Mouse (Mus musculus) myocyte (in vitro differentiated cells): ENCODE measurements around the gene Fchsd2.

Experiments used
- CEBPB ChIP-seq: IDR thresholded peaks from 2 replicates; pipeline ENCODE4 v1.6.1; 2011; ENCODE audit warnings: mild to moderate bottlenecking, moderate library complexity; ENCODE audit not compliant: poor library complexity, insufficient read depth, severe bottlenecking
- E2F4 ChIP-seq: IDR thresholded peaks from one replicate; pipeline ENCODE4 v1.6.1; 2011; ENCODE audit warnings: mild to moderate bottlenecking, control low read depth, moderate library complexity; ENCODE audit not compliant: insufficient read depth
- MAX ChIP-seq: IDR thresholded peaks from one replicate; pipeline ENCODE4 v1.6.1; 2011; ENCODE audit warnings: low read depth, mild to moderate bottlenecking, control low read depth
- MYOD1 ChIP-seq, 3 experiments: IDR thresholded peaks; one replicate each; pipeline ENCODE4 v1.6.1; 2011; ENCODE audit warnings: control low read depth in 2 of 3, low read depth in 2 of 3, mild to moderate bottlenecking in 2 of 3, moderate library complexity in 1 of 3; ENCODE audit not compliant: insufficient read length in 2 of 3, control insufficient read depth in 1 of 3
- MYOG ChIP-seq, 3 experiments: IDR thresholded peaks; one replicate each; pipeline ENCODE4 v1.6.1; 2011; ENCODE audit warnings: control low read depth in 2 of 3, low read depth in 2 of 3, mild to moderate bottlenecking in 2 of 3; ENCODE audit not compliant: insufficient read length in 2 of 3, control insufficient read depth in 1 of 3, insufficient read depth in 1 of 3
- POLR2A ChIP-seq: IDR thresholded peaks from one replicate; pipeline ENCODE4 v1.6.1; 2011; ENCODE audit warnings: low read depth, mild to moderate bottlenecking, control low read depth, moderate library complexity; ENCODE audit not compliant: insufficient read length
- POLR2AphosphoS2 ChIP-seq: IDR thresholded peaks from one replicate; pipeline ENCODE4 v1.6.1; 2011; ENCODE audit warnings: low read depth, control low read depth; ENCODE audit not compliant: insufficient read length
- REST ChIP-seq: IDR thresholded peaks from one replicate; pipeline ENCODE4 v1.6.1; 2011; ENCODE audit warnings: mild to moderate bottlenecking, control low read depth, moderate library complexity; ENCODE audit not compliant: insufficient read depth, insufficient read length
- SRF ChIP-seq: IDR thresholded peaks from one replicate; pipeline ENCODE4 v1.6.1; 2011; ENCODE audit warnings: low read depth; ENCODE audit not compliant: control insufficient read depth, insufficient read length
- TCF12 ChIP-seq: IDR thresholded peaks from one replicate; pipeline ENCODE4 v1.6.1; 2011; ENCODE audit warnings: mild to moderate bottlenecking, control low read depth; ENCODE audit not compliant: poor library complexity, insufficient read depth, severe bottlenecking
- TCF3 ChIP-seq: IDR thresholded peaks from one replicate; pipeline ENCODE4 v1.6.1; 2011; ENCODE audit warnings: low read depth, control low read depth; ENCODE audit not compliant: insufficient read length
- USF1 ChIP-seq: IDR thresholded peaks from one replicate; pipeline ENCODE4 v1.6.1; 2011; ENCODE audit warnings: low read depth, mild to moderate bottlenecking, control low read depth, moderate library complexity

GRCm38 (mm10) chr7:101288436-101288835, 195.8 kb downstream of the Fchsd2 start:
- TF ChIP-seq TCF12 (no peak), POLR2AphosphoS2 (no peak), USF1 (no peak), POLR2A (no peak), MAX (no peak), TCF3 (no peak), E2F4 (no peak), CEBPB (no peak), SRF (no peak), REST (no peak), MYOD1 (IDR thresholded peaks at IDR 0.05; ENCODE audit: control insufficient read depth in 1 of 3, insufficient read length in 2 of 3, low read depth in 2 of 3) (no peak), MYOG (IDR thresholded peaks at IDR 0.05; ENCODE audit: control insufficient read depth in 1 of 3, insufficient read depth in 1 of 3, insufficient read length in 2 of 3, low read depth in 2 of 3) (no peak)
